Mouse (Mus musculus) brain, adult 10 weeks (tissue): ENCODE results near the gene Mmp7. TPM values are rescaled to one million over a fixed set of nuclear protein-coding genes. Genes with fewer than 3 reads are reported as not detected.

Experiments used
- polyA plus RNA-seq: library from polyadenylated mRNA; stranded (reverse); fragments of 350-450 nt; fragmentation: Illumina TruSeq; extraction: RNeasy Lipid Tissue Mini Kit (QIAGEN cat#74804); gene quantifications from one replicate; pipeline ENCODE4 v1.2.3, GENCODE M21; 2015; ENCODE audit warnings: low read depth, low replicate concordance

Gene Mmp7
- polyA plus RNA-seq: not detected

GRCm38 (mm10) chr9:7691790-7692189, at the start of gene Mmp7:
Gene Mmp7 (plus strand): TSS chr9:7692090.

Other genes with a start within 250 kb of the Mmp7 start
- not detected for gene Mmp3, start 246.3 kb upstream of the Mmp7 start, polyA plus RNA-seq
- not detected for gene Mmp10, start 189.7 kb upstream of the Mmp7 start, polyA plus RNA-seq
- not detected for gene Mmp8, start 133.6 kb upstream of the Mmp7 start, polyA plus RNA-seq
- gene Mmp27, start 120.7 kb upstream of the Mmp7 start, polyA plus RNA-seq: not detected
- not detected for gene Mmp20, start 63.9 kb upstream of the Mmp7 start, polyA plus RNA-seq
- 15.9 TPM for gene Tmem123, start 72.0 kb downstream of the Mmp7 start, polyA plus RNA-seq
- 34.4 TPM for gene Birc2, start 145.0 kb downstream of the Mmp7 start, polyA plus RNA-seq
- gene Birc3, start 181.1 kb downstream of the Mmp7 start, polyA plus RNA-seq: 3.1 TPM